Mouse (Mus musculus) gastrocnemius, adult 8-10 months (tissue): ENCODE results near the gene Erlec1. TPM values are rescaled to one million over a fixed set of nuclear protein-coding genes. Genes with fewer than 3 reads are reported as not detected.

ENCODE experiments used
- total RNA-seq, 4 experiments: library from RNA; stranded (reverse); gene quantifications; 2 replicates each; pipeline ENCODE4 v1.2.4; 2022

Erlec1 gene
- total RNA-seq, 4 experiments from 2014 or later: 30.4 to 34.9 (median 32.4) TPM

Other genes with a start within 250 kb of the Erlec1 start
- gene Psme4, start 182.6 kb downstream of the Erlec1 start, total RNA-seq: 100 to 1,000 TPM; 141 to 208 (median 169) TPM
- gene Gpr75, start 69.0 kb downstream of the Erlec1 start, total RNA-seq: under 1 TPM; 0.13 to 0.24 (median 0.14) TPM
- gene Asb3, start 68.9 kb downstream of the Erlec1 start, total RNA-seq: 1 to 10 TPM; 7.0 to 8.7 (median 8.4) TPM
- gene Chac2, start 32.0 kb upstream of the Erlec1 start, total RNA-seq: 10 to 100 TPM; 19.1 to 23.2 (median 21.2) TPM
- not detected for gene Gm17332, start 228.1 kb upstream of the Erlec1 start, total RNA-seq